Mouse (Mus musculus) stomach, postnatal 0 days (tissue): ENCODE results near the gene Cdh16. TPM values are rescaled to one million over a fixed set of nuclear protein-coding genes. Genes with fewer than 3 reads are reported as not detected.
"Not testable (repeated sequence)": the region's sequence is repeated elsewhere in the genome, so short reads cannot be mapped to it uniquely, and the experiment has no call there.

Experiments
- ATAC-seq: fragments of 200-750 bp; cut with Nextera tagmentation; 2 replicates; pipeline ENCODE4 v1.8.0; 2017; ENCODE audit not compliant: low FRiP score, low TSS enrichment
- DNase-seq: peaks from one replicate; pipeline ENCODE4 v3.0.0-alpha.2; 2016; ENCODE audit warnings: low spot score
- H3K27ac ChIP-seq: fragments of 300-500 bp; sonication (generic); replicated peaks from 2 replicates; pipeline ENCODE4 v1.5.1; 2014; ENCODE audit warnings: mild to moderate bottlenecking, control low read depth
- H3K27me3 ChIP-seq: fragments of 300-500 bp; sonication (generic); 2 replicates; pipeline ENCODE4 v1.6.1; 2014; ENCODE audit warnings: low read length; ENCODE audit not compliant: control insufficient read depth, insufficient read depth
- H3K36me3 ChIP-seq: fragments of 300-500 bp; sonication (generic); 2 replicates; pipeline ENCODE4 v1.6.1; 2014; ENCODE audit warnings: low read length, mixed read lengths; ENCODE audit not compliant: control insufficient read depth, insufficient read depth
- H3K4me1 ChIP-seq: fragments of 300-500 bp; sonication (generic); replicated peaks from 2 replicates; pipeline ENCODE4 v1.6.1; 2014; ENCODE audit warnings: antibody characterized with exemption; ENCODE audit not compliant: control insufficient read depth, insufficient read depth
- H3K4me2 ChIP-seq: fragments of 300-500 bp; sonication (generic); replicated peaks from 2 replicates; pipeline ENCODE4 v1.6.1; 2014; ENCODE audit warnings: low read depth, mild to moderate bottlenecking, control low read depth, moderate library complexity
- H3K4me3 ChIP-seq: fragments of 300-500 bp; sonication (generic); 2 replicates; pipeline ENCODE4 v1.5.1; 2014; ENCODE audit warnings: low read depth, low read length, control low read depth
- H3K9ac ChIP-seq: fragments of 300-500 bp; sonication (generic); 2 replicates; pipeline ENCODE4 v1.6.1; 2014; ENCODE audit warnings: mild to moderate bottlenecking, low read length, control low read depth, mixed read lengths
- H3K9me3 ChIP-seq: fragments of 300-500 bp; sonication (generic); 2 replicates; pipeline ENCODE4 v1.6.1; 2016; ENCODE audit warnings: low read length; ENCODE audit not compliant: control insufficient read depth
- CTCF ChIP-seq: IDR thresholded peaks from 2 replicates; pipeline ENCODE4 v1.5.1; 2016; ENCODE audit warnings: antibody characterized with exemption, low read depth, mild to moderate bottlenecking, moderate library complexity
- EP300 ChIP-seq: optimal IDR thresholded peaks from 2 replicates; pipeline ENCODE3; 2016; ENCODE audit warnings: antibody characterized with exemption
- WGBS: fragments of 180-500 bp; shearing (Covaris S2); extraction: QIAGEN DNeasy Blood & Tissue Kit; methylation state at CpG from one replicate; pipeline ENCODE4 v1.1.7; 2014; 5-methylcytosine and 5-hydroxymethylcytosine counted together
- polyA plus RNA-seq: library from polyadenylated mRNA; unstranded; fragments of >200 nt; fragmentation: Nextera tagmentation; extraction: Ambion mirVana; gene quantifications from 2 replicates; pipeline ENCODE4 v1.2.1, GENCODE M21; 2015

The Cdh16 gene
- polyA plus RNA-seq: 0.30 TPM in 2 replicates

DNA sequence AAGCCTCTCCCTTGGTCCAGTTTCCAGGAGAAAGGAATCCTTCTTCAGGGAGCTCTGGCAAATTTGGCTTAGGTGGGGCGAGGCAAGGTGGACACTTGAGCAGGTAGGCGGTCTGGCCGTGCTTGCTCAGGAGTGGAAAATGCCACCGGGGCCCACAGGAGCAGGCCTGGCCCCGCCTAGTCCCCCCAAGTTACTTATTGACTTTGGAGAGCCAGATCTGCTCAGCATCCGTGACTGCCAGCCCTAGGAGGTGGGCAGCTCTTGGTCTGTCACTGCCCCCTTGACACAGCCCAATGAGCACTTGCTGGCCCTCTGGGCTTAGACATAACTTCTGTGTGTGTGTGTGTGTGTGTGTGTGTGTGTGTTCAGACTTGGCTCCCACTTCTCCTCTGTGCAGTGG, at the start of gene Cdh16:
TSS of gene Cdh16 (minus strand) at position 236 of the 400 bp plus-strand sequence.
- peak; percentile 28; the same call in 1 of the 2 replicates for ATAC-seq
- DNase-seq: no peak
- Histone ChIP-seq H3K9ac (no peak within 1 kb of the TSS), H3K27me3 (no peaks in the 10 kb centered on the region), H3K4me3 (no peak within 1 kb of the TSS), H3K27ac (no peak within 1 kb of the TSS), H3K4me1 (no peaks in the 10 kb centered on the region), H3K9me3 (no peaks in the 10 kb centered on the region), H3K36me3 (no peaks in the 10 kb centered on the region), H3K4me2 (no peak within 1 kb of the TSS)
- TF ChIP-seq EP300 (no peak), CTCF (no peak)
- 53% methylated on average over 6 of the region's 6 CpGs for WGBS

DNA sequence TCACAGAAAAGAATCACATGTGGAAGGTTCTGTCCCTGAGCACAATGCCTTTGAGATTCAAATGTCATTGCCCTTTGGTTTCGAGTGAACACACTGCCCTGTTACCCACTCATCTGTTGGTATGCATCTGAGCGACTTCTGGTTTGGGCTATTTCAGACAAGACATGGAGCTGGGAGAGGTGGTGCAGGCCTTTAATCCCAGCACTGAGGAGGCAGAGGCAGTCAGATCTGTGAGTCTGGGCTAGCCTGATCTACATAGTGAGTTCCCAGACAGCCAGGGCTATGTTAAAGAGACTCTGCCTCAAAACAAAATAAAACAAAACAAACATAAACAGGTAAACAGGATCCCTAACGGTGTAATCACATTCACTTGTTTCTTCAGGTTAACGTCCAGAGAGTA, 31.4 kb upstream of the Cdh16 start:
- no peaks in the 10 kb centered on the region for H3K27me3 ChIP-seq
- no peaks in the 10 kb centered on the region for H3K9me3 ChIP-seq
- 65% methylated on average over 4 of the region's 4 CpGs for WGBS
- H3K9ac ChIP-seq: no peak overlapping the region
- DNase-seq (no peak), ATAC-seq (no peak)
- no peak overlapping the region for H3K27ac ChIP-seq
- no peaks in the 10 kb centered on the region for H3K4me1 ChIP-seq
- H3K4me2 ChIP-seq: no peak overlapping the region
- no peaks in the 10 kb centered on the region for H3K36me3 ChIP-seq
- TF ChIP-seq EP300: no peak
- no peak for TF ChIP-seq CTCF
- no peak overlapping the region for H3K4me3 ChIP-seq

DNA sequence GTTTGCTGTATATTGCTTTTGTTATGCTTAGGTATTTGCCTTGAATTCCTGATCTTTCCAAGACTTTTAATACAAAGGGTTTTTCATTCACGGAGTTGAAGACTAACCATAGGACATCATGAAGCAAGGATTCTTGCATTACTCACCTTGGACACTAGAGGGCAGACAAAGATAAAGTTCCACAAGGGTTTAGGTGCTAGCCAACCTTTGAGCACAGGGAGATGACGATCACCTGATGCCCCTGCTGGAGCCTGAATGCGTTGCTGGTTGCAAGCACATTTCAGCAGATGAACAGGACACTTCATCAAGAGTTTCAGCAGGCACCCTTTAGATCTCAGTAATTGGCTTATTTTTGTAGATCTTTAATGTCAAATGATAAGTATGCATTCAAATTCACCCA, 30.8 kb upstream of the Cdh16 start:
- H3K36me3 ChIP-seq: no peaks in the 10 kb centered on the region
- no peaks in the 10 kb centered on the region for H3K9me3 ChIP-seq
- under 1% methylated on average over 3 of the region's 3 CpGs for WGBS
- no peak overlapping the region for H3K27ac ChIP-seq
- peak; percentile 98 for TF ChIP-seq CTCF
- no peak for TF ChIP-seq EP300
- ATAC-seq (peak; percentile 86), DNase-seq (peak; percentile 78)
- no peak overlapping the region for H3K9ac ChIP-seq
- no peaks in the 10 kb centered on the region for H3K4me1 ChIP-seq
- no peak overlapping the region for H3K4me2 ChIP-seq
- no peaks in the 10 kb centered on the region for H3K27me3 ChIP-seq
- H3K4me3 ChIP-seq: no peak overlapping the region

DNA sequence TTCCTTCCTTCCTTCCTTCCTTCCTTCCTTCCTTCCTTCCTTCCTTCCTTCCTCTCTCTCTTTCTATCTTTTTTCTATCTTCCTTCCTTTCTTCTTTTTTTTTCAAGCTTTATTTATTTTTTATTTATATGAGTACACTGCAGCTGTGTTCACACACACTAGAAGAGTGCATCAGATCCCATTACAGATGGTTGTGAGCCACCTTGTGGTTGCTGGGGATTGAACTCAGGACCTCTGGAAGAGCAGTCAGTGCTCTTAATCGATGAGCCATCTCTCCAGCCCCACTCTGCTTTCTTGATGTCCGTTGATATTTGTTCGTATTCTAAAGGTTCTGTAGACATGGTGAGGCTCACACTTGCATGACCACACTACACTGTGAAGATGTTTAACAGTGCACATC, 20.0 kb upstream of the Cdh16 start:
- not testable (repeated sequence) for H3K9me3 ChIP-seq, H3K27ac ChIP-seq, H3K27me3 ChIP-seq, H3K36me3 ChIP-seq, H3K9ac ChIP-seq, ATAC-seq, H3K4me1 ChIP-seq, H3K4me3 ChIP-seq, H3K4me2 ChIP-seq, DNase-seq
- WGBS: 65% methylated on average over 3 of the region's 3 CpGs
- peak; percentile 47 for TF ChIP-seq CTCF

DNA sequence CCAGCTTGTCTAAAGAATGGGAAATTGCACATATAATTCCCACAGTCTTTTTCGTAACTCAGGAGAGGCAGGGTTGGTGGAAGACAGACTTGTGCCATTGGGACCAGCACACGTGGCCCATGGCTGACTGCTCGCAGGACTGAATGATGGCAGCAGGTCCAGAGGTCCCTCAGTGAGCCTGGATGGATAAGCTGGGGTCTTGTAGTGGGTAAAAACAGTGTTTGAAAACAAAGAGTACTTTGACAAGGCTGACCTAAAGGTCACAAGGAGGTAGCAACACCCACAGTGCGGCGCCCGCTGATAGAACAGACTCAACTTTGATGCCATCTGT, 18.1 kb upstream of the Cdh16 start:
- ATAC-seq (no peak), DNase-seq (no peak)
- Histone ChIP-seq H3K36me3 (peaks cover 6% of the 10 kb centered on the region; the same call in 1 of the 2 replicates), H3K27ac (peak overlapping the region; percentile 81; the same call in 1 of the 2 replicates), H3K27me3 (no peaks in the 10 kb centered on the region), H3K4me1 (0 out of 2 replicates have a peak, but pooled peaks cover 9% of the 10 kb centered on the region), H3K4me2 (peak overlapping the region; percentile 84), H3K9me3 (no peaks in the 10 kb centered on the region), H3K9ac (peak overlapping the region; percentile 83), H3K4me3 (peak overlapping the region; percentile 88)
- TF ChIP-seq EP300 (no peak), CTCF (no peak)
- WGBS: 74% methylated on average over 6 of the region's 6 CpGs

DNA sequence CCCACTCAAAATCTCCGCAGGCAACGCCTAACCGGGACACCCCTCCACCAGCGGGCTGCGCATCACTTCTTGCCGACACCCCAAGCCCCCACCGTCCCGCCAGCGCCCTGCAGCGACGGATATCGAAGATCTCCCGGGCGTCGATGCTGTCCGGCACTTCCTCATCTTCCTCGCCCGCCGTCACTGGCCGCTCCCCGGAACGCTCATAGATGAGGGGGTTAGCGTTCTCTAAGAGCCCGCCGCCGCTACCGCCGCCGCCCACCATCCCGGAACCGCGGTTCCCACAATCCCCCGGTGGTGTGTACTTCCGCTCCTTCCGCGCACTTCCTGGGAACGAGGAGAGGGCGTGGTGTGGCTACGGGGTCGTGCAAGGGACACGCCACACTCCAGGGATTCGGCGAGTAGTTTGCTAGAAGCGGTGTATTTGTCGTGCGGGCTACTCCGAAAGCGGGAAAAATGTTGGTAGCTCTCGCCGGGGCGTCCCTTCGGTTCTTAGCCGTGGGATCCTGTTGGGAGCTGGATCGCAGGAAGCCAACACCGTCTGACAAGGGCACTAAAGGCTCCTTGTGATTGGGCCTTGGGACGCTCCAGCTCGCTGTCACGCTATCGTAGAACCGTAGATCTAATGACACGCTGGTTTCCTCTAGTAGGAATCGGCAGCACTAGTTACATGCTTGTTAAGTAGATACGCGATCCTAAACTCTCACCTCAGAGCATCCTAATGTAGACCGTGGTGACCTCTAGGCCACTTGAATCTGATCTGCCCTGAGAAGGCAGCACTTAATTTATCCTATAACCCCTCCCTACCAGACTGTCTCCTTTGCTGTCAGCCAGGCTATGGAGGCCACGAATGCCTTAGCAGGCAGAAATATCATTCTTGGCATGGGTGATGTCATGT, 17.5 kb upstream of the Cdh16 start, which contains the start of gene Ciao2b:
TSS of gene Ciao2b (minus strand) at position 540 of the 898 bp plus-strand sequence.
- no peaks in the 10 kb centered on the region for H3K27me3 ChIP-seq
- no peak for TF ChIP-seq CTCF
- TF ChIP-seq EP300: no peak
- 0 out of 2 replicates have a peak, but pooled peaks cover 9% of the 10 kb centered on the region for H3K4me1 ChIP-seq
- peak; percentile 90 for ATAC-seq
- under 1% methylated on average over 66 of the region's 66 CpGs for WGBS
- H3K27ac ChIP-seq: peak within 1 kb of the TSS; percentile 81
- peak within 1 kb of the TSS; percentile 83 for H3K9ac ChIP-seq
- H3K36me3 ChIP-seq: peaks cover 6% of the 10 kb centered on the region; the same call in 1 of the 2 replicates
- peak within 1 kb of the TSS; percentile 88 for H3K4me3 ChIP-seq
- peak within 1 kb of the TSS; percentile 84 for H3K4me2 ChIP-seq
- DNase-seq: peak; percentile 92
- no peaks in the 10 kb centered on the region for H3K9me3 ChIP-seq
